Mouse (Mus musculus): ENCODE measurements around the gene Zfp941.
"Not testable (repeated sequence)": the region's sequence is repeated elsewhere in the genome, so short reads cannot be mapped to it uniquely, and the experiment has no call there.

The Zfp941 gene

GRCm38 (mm10) chr7:140765391-140765790 lies 56.6 kb downstream of the Zfp941 start:
- DNase-seq = not testable (repeated sequence)

GRCm38 (mm10) chr7:140763447-140764020 lies 58.4 kb downstream of the Zfp941 start, which contains the start of gene Cyp2e1:
Cyp2e1 (plus strand) TSS chr7:140763739.
- DNase-seq = no peak

DNA sequence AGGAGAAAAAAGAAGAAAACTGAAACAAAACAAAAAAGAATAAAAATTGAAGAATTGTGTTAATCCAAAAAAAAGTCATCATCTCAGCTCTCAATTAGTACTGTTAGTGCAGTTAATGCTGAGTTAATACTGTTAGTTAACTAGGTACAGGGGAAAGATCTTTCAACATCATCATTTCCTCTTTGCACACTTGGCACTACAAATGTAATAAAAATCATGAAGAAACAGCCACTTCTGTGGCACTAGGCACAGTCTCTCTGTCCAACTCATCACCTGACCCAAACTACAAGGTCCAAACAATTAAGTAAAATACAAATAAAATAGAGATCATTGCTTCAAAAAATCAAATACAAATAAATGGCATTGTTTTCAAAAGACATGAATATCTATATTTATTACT lies 61.3 kb downstream of the Zfp941 start:
- no peak for DNase-seq
